Mouse (Mus musculus): ENCODE data around the gene Mrpl28.
A peak's percentile ranks its signal among the peaks of the same experiment; 100 is the strongest.
"Not testable (repeated sequence)": the region's sequence is repeated elsewhere in the genome, so short reads cannot be mapped to it uniquely, and the experiment has no call there.

Gene Mrpl28

DNA sequence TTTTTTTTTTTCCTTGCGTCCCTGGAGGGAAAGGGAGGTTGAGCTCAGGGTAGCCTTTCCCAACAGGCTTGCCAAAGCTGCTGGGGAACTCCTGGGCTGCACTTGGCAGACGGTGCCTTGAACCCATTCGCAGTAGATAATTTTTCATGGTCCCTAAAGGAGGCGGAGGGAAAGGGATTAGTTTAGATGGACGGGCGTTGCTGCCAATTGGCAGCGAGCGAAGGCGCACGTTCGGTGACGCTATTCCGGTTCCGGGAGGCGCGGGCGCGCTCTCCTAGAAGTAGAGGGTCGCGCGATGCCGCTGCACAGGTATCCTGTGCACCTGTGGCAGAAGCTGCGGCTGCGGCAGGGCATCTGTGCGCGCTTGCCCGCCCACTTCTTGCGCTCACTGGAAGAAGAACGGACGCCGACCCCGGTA is at the start of gene Mrpl28:
Mrpl28 (plus strand) TSS at position 234 of the 418 bp plus-strand sequence.
- DNase-seq (ENCODE audit: low spot score), result peak; percentile 76

DNA sequence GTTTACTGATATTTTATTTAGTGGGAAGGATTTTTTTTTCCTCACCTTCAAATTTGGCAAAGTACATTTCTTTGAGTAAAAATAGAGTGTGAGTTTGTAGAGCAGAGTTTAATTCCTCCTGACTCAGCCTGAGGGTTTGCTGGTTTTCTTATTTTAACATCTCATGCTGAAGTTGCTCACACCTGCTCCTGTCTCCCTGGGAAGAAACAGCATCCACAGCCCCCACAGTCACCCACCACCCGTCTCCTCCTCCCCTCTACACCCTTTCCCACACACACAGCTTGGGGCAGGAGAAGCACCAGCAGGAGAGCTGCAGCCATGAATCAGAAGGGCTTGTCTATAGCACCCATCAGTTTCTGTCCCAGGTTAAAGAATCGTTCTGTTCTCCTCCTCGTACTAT is 48.1 kb upstream of the Mrpl28 start:
- DNase-seq (ENCODE audit: low spot score), result no peak

DNA sequence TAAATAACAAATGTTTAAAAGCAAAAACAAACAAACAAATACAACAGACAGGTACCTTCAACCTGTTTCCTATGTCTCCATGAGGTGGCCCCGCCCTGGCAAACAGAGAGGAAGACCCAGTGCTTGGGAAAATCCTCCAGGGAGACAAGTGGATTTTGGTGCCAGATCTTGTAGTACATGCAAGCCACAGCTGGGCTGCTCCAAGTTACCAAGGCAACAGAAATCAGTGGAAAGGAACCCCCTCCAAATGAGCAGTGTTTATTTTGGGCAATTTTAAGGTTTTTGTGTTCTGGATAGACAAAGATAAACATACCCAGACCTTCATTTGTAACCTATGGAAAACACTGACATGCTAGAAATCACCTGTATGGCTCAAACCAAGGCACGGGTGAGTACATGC is 44.4 kb upstream of the Mrpl28 start:
- no peak for DNase-seq (ENCODE audit: low spot score)

- no peak for DNase-seq (ENCODE audit: low spot score)
These were observed 42.4 kb upstream of the Mrpl28 start for GRCm38 (mm10) chr17:26080867-26081266.

DNA sequence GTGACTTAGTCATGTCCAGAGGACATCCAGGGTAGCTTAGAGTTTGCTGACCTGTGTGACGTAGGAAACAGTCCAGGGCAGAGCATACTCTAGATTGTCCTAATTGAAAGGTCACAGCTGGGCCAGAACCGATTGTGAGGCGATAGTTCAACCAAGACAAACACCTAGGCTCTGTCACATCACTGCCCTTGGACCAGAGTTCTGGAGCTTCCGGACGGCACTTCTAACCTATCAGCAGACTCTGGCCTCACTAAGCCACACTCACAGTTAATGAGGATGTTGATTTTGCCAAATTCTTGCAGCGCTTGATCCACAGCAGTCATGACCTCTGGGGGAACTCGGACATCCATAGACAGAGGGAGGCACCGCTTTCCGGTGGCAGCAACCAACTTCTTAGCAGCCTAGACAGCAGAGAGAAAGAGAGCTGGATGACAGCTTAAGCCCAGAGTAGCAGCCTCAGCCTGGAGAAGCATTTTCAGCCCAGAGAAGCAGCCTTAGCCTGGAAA is 36.2 kb upstream of the Mrpl28 start:
- DNase-seq (ENCODE audit: low spot score), result no peak

DNA sequence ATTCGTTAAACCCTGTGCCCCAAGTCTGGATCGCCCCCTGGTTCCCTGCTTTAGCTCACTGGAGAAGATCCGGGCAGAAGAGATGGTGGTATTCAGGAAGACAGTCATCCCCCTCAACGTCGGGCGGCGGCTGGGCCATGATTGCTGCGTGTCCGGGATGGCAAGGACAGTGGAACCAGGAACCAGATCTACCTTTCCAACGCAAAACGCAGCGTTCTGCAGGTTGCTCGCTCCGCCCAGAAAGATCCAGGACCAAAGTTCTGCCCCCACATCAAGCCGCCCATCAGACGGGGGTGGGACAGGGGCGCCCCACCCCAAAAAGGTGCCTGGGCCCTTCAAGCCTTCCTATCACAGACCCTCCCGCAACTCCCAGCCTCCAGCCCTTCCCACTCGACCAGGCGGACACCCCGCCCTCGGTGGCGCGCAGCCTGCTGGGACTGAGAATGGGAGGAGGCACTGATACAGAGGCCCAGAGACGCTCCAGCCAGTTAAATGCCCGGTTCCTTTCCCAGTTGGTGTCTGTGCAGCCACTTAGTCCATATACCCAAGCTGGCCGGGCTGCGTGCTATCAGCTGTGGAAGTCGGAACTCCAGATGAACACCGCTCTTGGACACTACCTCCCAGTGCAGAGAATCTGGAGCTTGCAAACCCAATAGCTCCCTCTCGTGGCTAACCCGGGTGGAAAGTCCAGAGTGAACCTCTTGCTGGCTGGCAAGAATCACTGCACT is 33.2 kb upstream of the Mrpl28 start, which contains the start of gene Decr2:
Decr2 (minus strand) TSS at position 433 of the 728 bp plus-strand sequence.
- DNase-seq (ENCODE audit: low spot score), result peak; percentile 86

- DNase-seq (ENCODE audit: low spot score), result no peak
These were observed 28.7 kb upstream of the Mrpl28 start for GRCm38 (mm10) chr17:26094531-26095110.

- DNase-seq (ENCODE audit: low spot score), result peak; percentile 22
These were observed 28.1 kb upstream of the Mrpl28 start, which contains the start of gene Nme4 for GRCm38 (mm10) chr17:26095121-26095740. Gene Nme4 (minus strand): TSS chr17:26095602.

- no peak for DNase-seq (ENCODE audit: low spot score)
These were observed 24.8 kb upstream of the Mrpl28 start for GRCm38 (mm10) chr17:26098461-26098860.

GRCm38 (mm10) chr17:26099316-26099715 is 24.0 kb upstream of the Mrpl28 start:
- not testable (repeated sequence) for DNase-seq (ENCODE audit: low spot score)

- DNase-seq (ENCODE audit: low spot score), result no peak
These were observed 23.1 kb upstream of the Mrpl28 start for GRCm38 (mm10) chr17:26100166-26100565.

DNA sequence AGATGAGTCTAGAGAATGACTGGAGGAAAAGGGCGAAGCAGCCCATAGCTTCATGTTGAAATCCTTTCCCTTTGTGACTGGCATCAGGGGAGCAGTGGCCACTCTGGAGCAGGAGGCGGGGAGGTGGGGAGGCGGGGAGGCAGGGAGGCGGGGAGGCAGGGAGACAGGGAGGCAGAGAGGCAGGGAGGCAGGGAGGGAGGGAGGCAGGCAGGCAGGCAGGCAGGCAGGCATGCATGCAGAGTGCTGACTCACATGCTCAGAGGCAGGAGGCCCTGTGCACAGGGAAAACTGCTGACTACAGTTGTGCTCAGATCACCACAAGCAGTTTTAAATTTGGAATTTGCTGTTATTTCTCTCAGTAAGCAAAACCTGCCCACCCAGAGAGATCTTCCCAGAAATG is 21.8 kb upstream of the Mrpl28 start:
- no peak for DNase-seq (ENCODE audit: low spot score)

DNA sequence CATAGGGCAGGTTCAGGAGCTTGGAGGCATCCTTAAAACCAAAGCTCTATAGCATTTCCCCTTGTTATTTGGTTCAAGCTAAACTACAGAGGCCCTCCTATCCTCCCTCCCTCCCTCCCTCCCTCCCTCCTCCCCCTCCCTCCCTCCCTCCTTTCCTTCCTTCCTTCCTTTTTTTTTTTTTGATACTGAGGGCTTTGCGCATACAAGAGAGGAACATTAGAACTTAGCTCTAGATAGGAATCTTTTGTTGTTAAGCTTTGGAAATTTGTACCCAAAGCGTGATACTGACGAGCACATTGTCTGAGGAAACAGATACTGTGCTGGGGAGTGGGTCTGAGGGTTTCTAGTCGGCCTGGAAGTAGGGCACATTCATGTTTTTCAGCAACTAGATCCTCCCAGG is 17.7 kb upstream of the Mrpl28 start:
- DNase-seq (ENCODE audit: low spot score), result no peak

DNA sequence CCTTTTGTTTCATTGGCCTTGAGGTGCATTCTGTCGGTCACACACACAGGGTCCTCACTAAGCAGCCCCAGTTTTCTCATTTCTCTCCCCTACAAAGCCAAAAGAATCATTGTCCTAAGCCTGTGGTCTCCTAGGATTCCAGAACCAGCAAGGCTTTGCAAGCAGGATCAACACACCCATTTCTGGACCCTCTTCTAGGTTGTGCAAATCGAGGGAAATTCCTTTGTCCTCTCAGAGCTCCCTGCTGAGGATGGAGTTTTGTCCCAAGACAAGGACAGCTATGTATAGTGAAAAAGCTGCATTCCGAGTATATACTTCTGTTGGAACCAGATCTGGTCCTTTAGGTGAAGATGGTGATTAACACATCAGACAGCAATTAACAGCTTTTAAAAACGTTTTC is 13.1 kb upstream of the Mrpl28 start:
- DNase-seq (ENCODE audit: low spot score), result no peak

DNA sequence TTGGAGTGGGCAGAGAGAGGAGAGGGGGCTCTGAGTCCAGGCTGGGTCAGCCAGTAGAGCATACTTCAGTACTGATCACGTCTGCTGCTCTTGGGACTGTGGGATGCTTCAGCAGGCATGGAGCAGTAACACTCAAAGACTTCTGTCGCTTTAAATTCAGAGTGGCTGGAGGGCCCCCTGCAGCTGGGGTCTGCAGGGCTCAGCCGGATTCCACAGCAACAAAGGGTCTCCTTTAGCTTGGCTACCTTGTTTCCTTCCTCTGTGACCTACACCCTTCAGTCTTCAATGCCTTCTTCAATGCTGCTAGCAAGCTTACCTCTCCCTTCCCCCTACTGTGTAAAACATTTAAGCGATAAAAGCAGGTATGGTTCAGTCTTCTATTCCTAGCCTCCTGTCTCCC is 12.3 kb upstream of the Mrpl28 start:
- no peak for DNase-seq (ENCODE audit: low spot score)

GRCm38 (mm10) chr17:26111722-26112121 is 11.6 kb upstream of the Mrpl28 start:
- no peak for DNase-seq (ENCODE audit: low spot score)

DNA sequence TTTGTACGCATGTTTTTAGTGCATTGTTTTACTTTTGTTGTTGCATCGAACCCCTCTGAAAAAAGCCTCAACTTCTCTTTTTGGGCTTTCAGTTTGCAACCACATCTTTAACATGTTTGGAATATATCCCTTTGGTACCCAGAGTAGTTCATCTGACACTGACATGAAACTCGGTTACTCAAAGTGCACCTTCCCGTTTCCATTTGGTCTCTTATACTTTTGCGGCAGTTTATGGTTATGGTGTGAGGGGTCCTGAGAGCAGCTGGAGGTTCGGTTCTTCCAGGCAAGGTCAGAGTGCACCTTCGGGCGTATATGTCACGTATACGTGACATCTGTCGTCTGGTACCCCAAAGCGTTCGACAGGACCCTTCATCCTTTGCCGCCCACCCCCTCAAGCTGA is 10.5 kb upstream of the Mrpl28 start:
- DNase-seq (ENCODE audit: low spot score), result no peak

- DNase-seq (ENCODE audit: low spot score), result no peak
These were observed 9.9 kb upstream of the Mrpl28 start, which contains the start of gene Tmem8 for GRCm38 (mm10) chr17:26113181-26113948. Gene Tmem8 (plus strand): TSS chr17:26113299.

GRCm38 (mm10) chr17:26114061-26114460 is 9.2 kb upstream of the Mrpl28 start:
- no peak for DNase-seq (ENCODE audit: low spot score)

GRCm38 (mm10) chr17:26114461-26114860 is 8.8 kb upstream of the Mrpl28 start:
- DNase-seq (ENCODE audit: low spot score), result not testable (repeated sequence)

- DNase-seq (ENCODE audit: low spot score), result no peak
These were observed 7.9 kb upstream of the Mrpl28 start for GRCm38 (mm10) chr17:26115205-26115898.
